Mouse (Mus musculus) midbrain, embryonic 14.5 days (tissue): ENCODE measurements around the gene Loxl4. TPM values are rescaled to one million over a fixed set of nuclear protein-coding genes. Genes with fewer than 3 reads are reported as not detected.
A peak's percentile ranks its signal among the peaks of the same experiment; 100 is the strongest.

Experiments
- ATAC-seq: fragments of 200-750 bp; cut with Nextera tagmentation; 2 replicates; pipeline ENCODE4 v1.8.0; 2017; ENCODE audit warnings: moderate number of reproducible peaks, moderate library complexity; ENCODE audit not compliant: low FRiP score, low TSS enrichment
- DNase-seq: peaks from one replicate; pipeline ENCODE4 v3.0.0-alpha.2; 2015
- H3K27ac ChIP-seq: fragments of 300-500 bp; sonication (generic); replicated peaks from 2 replicates; pipeline ENCODE4 v1.5.1; 2014; ENCODE audit warnings: mild to moderate bottlenecking, low read depth, low read length, moderate library complexity
- H3K27me3 ChIP-seq: fragments of 300-500 bp; sonication (generic); 2 replicates; pipeline ENCODE4 v1.6.1; 2014; ENCODE audit warnings: low read length, control low read depth, mixed read lengths; ENCODE audit not compliant: control insufficient read depth, insufficient read depth
- H3K36me3 ChIP-seq: fragments of 300-500 bp; sonication (generic); 2 replicates; pipeline ENCODE4 v1.6.1; 2014; ENCODE audit warnings: low read length, control low read depth; ENCODE audit not compliant: control insufficient read depth, insufficient read depth
- H3K4me1 ChIP-seq: fragments of 300-500 bp; sonication (generic); 2 replicates; pipeline ENCODE4 v1.6.1; 2014; ENCODE audit warnings: mild to moderate bottlenecking, antibody characterized with exemption, low read length, control low read depth; ENCODE audit not compliant: control insufficient read depth, insufficient read depth
- H3K4me2 ChIP-seq: fragments of 300-500 bp; sonication (generic); 2 replicates; pipeline ENCODE4 v1.6.1; 2014; ENCODE audit warnings: mild to moderate bottlenecking, low read length, moderate library complexity
- H3K4me3 ChIP-seq: fragments of 300-500 bp; sonication (generic); replicated peaks from 2 replicates; pipeline ENCODE4 v1.5.1; 2014; ENCODE audit warnings: low read depth, low read length
- H3K9ac ChIP-seq: fragments of 300-500 bp; sonication (generic); replicated peaks from 2 replicates; pipeline ENCODE4 v1.6.1; 2014; ENCODE audit warnings: mild to moderate bottlenecking, low read length, moderate library complexity
- H3K9me3 ChIP-seq: fragments of 300-500 bp; sonication (generic); 2 replicates; pipeline ENCODE4 v1.6.1; 2016; ENCODE audit warnings: low read length, control low read depth, mixed read lengths; ENCODE audit not compliant: control insufficient read depth
- WGBS: fragments of 180-500 bp; shearing (Covaris S2); extraction: QIAGEN DNeasy Blood & Tissue Kit; methylation state at CpG from one replicate; pipeline ENCODE4 v1.1.7; 2014; 5-methylcytosine and 5-hydroxymethylcytosine counted together
- polyA plus RNA-seq: library from polyadenylated mRNA; unstranded; fragments of >200 nt; fragmentation: Nextera tagmentation; extraction: Ambion mirVana; gene quantifications from 2 replicates; pipeline ENCODE4 v1.2.1, GENCODE M21; 2014

The Loxl4 gene
- polyA plus RNA-seq, 1 experiment from 2014 or later = 0.20 TPM

DNA sequence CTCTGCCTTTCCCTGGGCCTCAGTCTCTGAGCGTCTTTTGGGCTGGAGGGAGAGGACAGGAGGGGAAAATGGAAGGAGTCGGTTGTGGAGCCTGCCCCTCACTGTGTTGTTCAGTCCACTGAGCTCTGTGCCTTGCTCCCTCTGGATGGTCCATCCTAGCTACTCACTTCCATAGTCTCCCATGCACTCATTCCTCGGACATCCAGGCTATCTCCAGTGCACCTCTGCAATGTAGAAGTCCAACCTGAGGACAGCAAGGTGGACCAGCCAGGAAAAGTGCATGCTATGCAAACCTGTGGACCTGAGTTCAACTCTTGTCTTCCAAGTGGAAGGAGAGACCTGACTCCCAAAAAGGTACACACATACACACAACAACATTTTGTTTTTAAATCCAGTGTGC is 12.0 kb downstream of the Loxl4 start:
- H3K27me3 ChIP-seq = no peaks in the 10 kb centered on the region
- H3K9me3 ChIP-seq = no peaks in the 10 kb centered on the region
- WGBS = 78% methylated on average over 3 of the region's 3 CpGs
- no peaks in the 10 kb centered on the region for H3K4me1 ChIP-seq
- H3K36me3 ChIP-seq = no peaks in the 10 kb centered on the region
- no peak overlapping the region for H3K4me3 ChIP-seq
- H3K4me2 ChIP-seq = no peak overlapping the region
- H3K27ac ChIP-seq = no peak overlapping the region
- H3K9ac ChIP-seq = no peak overlapping the region
- DNase-seq = no peak
- ATAC-seq = no peak

- H3K27me3 ChIP-seq = no peaks in the 10 kb centered on the region
- 0 out of 2 replicates have a peak, but pooled peaks cover 2% of the 10 kb centered on the region for H3K36me3 ChIP-seq
- no peak overlapping the region for H3K4me3 ChIP-seq
- 83% methylated on average over 17 of the region's 17 CpGs for WGBS
- no peak overlapping the region for H3K27ac ChIP-seq
- DNase-seq (no peak), ATAC-seq (no peak)
- no peak overlapping the region for H3K4me2 ChIP-seq
- no peaks in the 10 kb centered on the region for H3K4me1 ChIP-seq
- H3K9ac ChIP-seq = no peak overlapping the region
- no peaks in the 10 kb centered on the region for H3K9me3 ChIP-seq
Measured at GRCm38 (mm10) chr19:42599891-42600290, 12.7 kb downstream of the Loxl4 start.

GRCm38 (mm10) chr19:42597896-42598295 is 14.7 kb downstream of the Loxl4 start:
- 97% methylated on average over 6 of the region's 6 CpGs for WGBS
- ATAC-seq = no peak
- H3K27ac ChIP-seq = no peak overlapping the region
- no peaks in the 10 kb centered on the region for H3K4me1 ChIP-seq
- H3K9me3 ChIP-seq = no peaks in the 10 kb centered on the region
- H3K4me2 ChIP-seq = no peak overlapping the region
- H3K9ac ChIP-seq = no peak overlapping the region
- H3K4me3 ChIP-seq = no peak overlapping the region
- no peak for DNase-seq
- 0 out of 2 replicates have a peak, but pooled peaks cover 8% of the 10 kb centered on the region for H3K36me3 ChIP-seq
- H3K27me3 ChIP-seq = no peaks in the 10 kb centered on the region

- 96% methylated on average over 12 of the region's 12 CpGs for WGBS
- no peak overlapping the region for H3K4me3 ChIP-seq
- H3K9ac ChIP-seq = no peak overlapping the region
- no peaks in the 10 kb centered on the region for H3K9me3 ChIP-seq
- H3K27me3 ChIP-seq = no peaks in the 10 kb centered on the region
- H3K27ac ChIP-seq = no peak overlapping the region
- H3K4me2 ChIP-seq = no peak overlapping the region
- H3K36me3 ChIP-seq = 0 out of 2 replicates have a peak, but pooled peaks cover 8% of the 10 kb centered on the region
- DNase-seq = no peak
- no peak for ATAC-seq
- H3K4me1 ChIP-seq = no peaks in the 10 kb centered on the region
Measured at GRCm38 (mm10) chr19:42597286-42597685, 15.3 kb downstream of the Loxl4 start.

GRCm38 (mm10) chr19:42595066-42595465 is 17.5 kb downstream of the Loxl4 start:
- H3K27me3 ChIP-seq = no peaks in the 10 kb centered on the region
- no peak overlapping the region for H3K27ac ChIP-seq
- no peak overlapping the region for H3K4me3 ChIP-seq
- ATAC-seq (no peak), DNase-seq (no peak)
- no peaks in the 10 kb centered on the region for H3K4me1 ChIP-seq
- H3K9me3 ChIP-seq = no peaks in the 10 kb centered on the region
- WGBS = 95% methylated on average over 6 of the region's 6 CpGs
- peaks cover 19% of the 10 kb centered on the region; the same call in 1 of the 2 replicates for H3K36me3 ChIP-seq
- H3K9ac ChIP-seq = no peak overlapping the region
- no peak overlapping the region for H3K4me2 ChIP-seq

- H3K4me1 ChIP-seq = no peaks in the 10 kb centered on the region
- WGBS = 94% methylated on average over 6 of the region's 6 CpGs
- H3K9ac ChIP-seq = no peak overlapping the region
- H3K36me3 ChIP-seq = peaks cover 19% of the 10 kb centered on the region; the same call in 1 of the 2 replicates
- H3K27me3 ChIP-seq = no peaks in the 10 kb centered on the region
- no peak for DNase-seq
- no peak for ATAC-seq
- no peaks in the 10 kb centered on the region for H3K9me3 ChIP-seq
- no peak overlapping the region for H3K4me2 ChIP-seq
- H3K27ac ChIP-seq = no peak overlapping the region
- H3K4me3 ChIP-seq = no peak overlapping the region
Measured at GRCm38 (mm10) chr19:42593456-42593855, 19.2 kb downstream of the Loxl4 start.

GRCm38 (mm10) chr19:42591534-42591933 is 21.1 kb downstream of the Loxl4 start:
- Histone ChIP-seq H3K9me3 (no peaks in the 10 kb centered on the region), H3K4me1 (no peaks in the 10 kb centered on the region), H3K27ac (no peak overlapping the region), H3K27me3 (no peaks in the 10 kb centered on the region), H3K36me3 (peaks cover 19% of the 10 kb centered on the region; the same call in 1 of the 2 replicates), H3K4me2 (no peak overlapping the region), H3K9ac (no peak overlapping the region), H3K4me3 (no peak overlapping the region)
- WGBS = 86% methylated on average over 14 of the region's 14 CpGs
- DNase-seq (no peak), ATAC-seq (no peak)

GRCm38 (mm10) chr19:42589246-42589645 is 23.4 kb downstream of the Loxl4 start:
- 91% methylated on average over 1 of the region's 1 CpGs for WGBS
- Histone ChIP-seq H3K4me1 (no peaks in the 10 kb centered on the region), H3K9me3 (no peaks in the 10 kb centered on the region), H3K4me2 (no peak overlapping the region), H3K4me3 (no peak overlapping the region), H3K9ac (no peak overlapping the region), H3K27ac (no peak overlapping the region), H3K27me3 (no peaks in the 10 kb centered on the region), H3K36me3 (peaks cover 16% of the 10 kb centered on the region; the same call in 1 of the 2 replicates)
- DNase-seq (peak; percentile 63), ATAC-seq (no peak)

- peaks cover 14% of the 10 kb centered on the region; the same call in 1 of the 2 replicates for H3K36me3 ChIP-seq
- ATAC-seq (no peak), DNase-seq (no peak)
Measured at GRCm38 (mm10) chr19:42587704-42588103, 24.9 kb downstream of the Loxl4 start.

More at GRCm38 (mm10) chr19:42587704-42588103, 24.9 kb downstream of the Loxl4 start:
- Histone ChIP-seq H3K9me3 (no peaks in the 10 kb centered on the region), H3K4me3 (no peak overlapping the region), H3K4me1 (no peaks in the 10 kb centered on the region), H3K27me3 (no peaks in the 10 kb centered on the region), H3K27ac (no peak overlapping the region), H3K9ac (no peak overlapping the region), H3K4me2 (no peak overlapping the region)
- WGBS = 86% methylated on average over 2 of the region's 2 CpGs
